8 mouse cellular contexts compared by ENCODE assay signal in genomic region chr11:70451797-70452498, GRCm38 (mm10). TPM values are rescaled to one million over a fixed set of nuclear protein-coding genes. Genes with fewer than 3 reads are reported as not detected.
DNase-seq lines count a peak whose midpoint lies in the region; ATAC-seq lines count a peak whose summit lies in the region.

Gene Med11, plus strand, starts transcription at chr11:70451919.

- no peaks in the 10 kb centered on the region for H3K36me3 ChIP-seq in lung, embryonic 16.5 days (ENCODE audit: control insufficient read depth, insufficient read depth, low read length)

- peaks cover 8% of the 10 kb centered on the region for H3K4me1 ChIP-seq in lung, embryonic 16.5 days (replicated peaks; ENCODE audit: control insufficient read depth, insufficient read depth, low read length)

- H3K4me2 ChIP-seq in lung, embryonic 16.5 days (ENCODE audit: low read depth, low read length): peak within 1 kb of the TSS; percentile 83

- H3K27ac ChIP-seq in lung, embryonic 16.5 days (ENCODE audit: low read length): peak within 1 kb of the TSS; percentile 99

- no peaks in the 10 kb centered on the region for H3K27me3 ChIP-seq in lung, embryonic 16.5 days (ENCODE audit: control insufficient read depth, insufficient read depth, low read depth, low read length)

- WGBS in lung, embryonic 16.5 days: under 1% methylated on average over 45 of the region's 46 CpGs

- no peaks in the 10 kb centered on the region for H3K9me3 ChIP-seq in lung, embryonic 16.5 days (ENCODE audit: control insufficient read depth, low read length)

- peak; percentile 94 for DNase-seq in MEL-GATA-1-ER (ENCODE audit: extremely low read depth, low read depth)
- DNase-seq in cerebellum, adult 8-10 months: peak; percentile 97
- DNase-seq in forelimb bud, embryonic 11.5 days (ENCODE audit: low read depth, low spot score): peak; percentile 96
- DNase-seq in layer of hippocampus, adult 9-10 months (ENCODE audit: low spot score): peak; percentile 89
- DNase-seq in ovary, postnatal 10 days (ENCODE audit: low spot score): peak; percentile 93
- peak; percentile 87 for DNase-seq in thymus, postnatal 10 days (ENCODE audit: low spot score in 2 of 2)

- peak; percentile 91 to 94 for ATAC-seq in hematopoietic stem cell, adult 5-6 weeks (replicated peaks in 1 of 2; ENCODE audit: insufficient read depth in 1 of 2, low FRiP score in 2 of 2, low TSS enrichment in 1 of 2, low read depth in 1 of 2, poor library complexity in 2 of 2, severe bottlenecking in 2 of 2)
- ATAC-seq in lung, embryonic 16.5 days (ENCODE audit: low read depth): peak; percentile 99

- peak within 1 kb of the TSS; percentile 78 for H3K4me3 ChIP-seq in lung, embryonic 16.5 days (ENCODE audit: low read length)

- H3K9ac ChIP-seq in lung, embryonic 16.5 days (ENCODE audit: low read length): peak within 1 kb of the TSS; percentile 91

RNA-seq across cellular contexts. Expression of gene Med11, which starts in this region (rescaled TPM):
- 38.1 and 40.7 TPM in 2 replicates for total RNA-seq in hematopoietic stem cell, adult 5-6 weeks (2017)
- 39.8 and 43.7 TPM in 2 replicates for polyA plus RNA-seq in lung, embryonic 16.5 days (2015; fragmentation: Nextera tagmentation; extraction: Ambion mirVana)

Comparison
In these comparisons a context has a peak if more than half of its experiments do, and no peak if none do; other contexts are left out.
1. Peak in every context shown above with its lines: DNase-seq, ATAC-seq, H3K4me3 ChIP-seq and H3K27ac ChIP-seq.